Mouse (Mus musculus) limb, embryonic 14.5 days (tissue): ENCODE measurements around the gene Ccdc58. TPM values are rescaled to one million over a fixed set of nuclear protein-coding genes. Genes with fewer than 3 reads are reported as not detected.

ENCODE experiments used
- ATAC-seq: fragments of 200-750 bp; cut with Nextera tagmentation; 2 replicates; pipeline ENCODE4 v1.8.0; 2017; ENCODE audit warnings: low read depth, moderate number of reproducible peaks, moderate TSS enrichment; ENCODE audit not compliant: low FRiP score
- DNase-seq: peaks from one replicate; pipeline ENCODE4 v3.0.0-alpha.2; 2015; ENCODE audit warnings: low spot score
- H3K27ac ChIP-seq: fragments of 300-500 bp; sonication (generic); replicated peaks from 2 replicates; pipeline ENCODE4 v1.5.1; 2014; ENCODE audit warnings: low read depth, mild to moderate bottlenecking, low read length, moderate library complexity, mixed read lengths
- H3K27me3 ChIP-seq: fragments of 300-500 bp; sonication (generic); 2 replicates; pipeline ENCODE4 v1.6.1; 2014; ENCODE audit warnings: low read length, mixed read lengths; ENCODE audit not compliant: control insufficient read depth, insufficient read depth
- H3K36me3 ChIP-seq: fragments of 300-500 bp; sonication (generic); 2 replicates; pipeline ENCODE4 v1.6.1; 2014; ENCODE audit warnings: mild to moderate bottlenecking, low read length, moderate library complexity, mixed read lengths; ENCODE audit not compliant: control insufficient read depth, insufficient read depth
- H3K4me1 ChIP-seq: fragments of 300-500 bp; sonication (generic); 2 replicates; pipeline ENCODE4 v1.6.1; 2014; ENCODE audit warnings: antibody characterized with exemption, low read length, mixed read lengths; ENCODE audit not compliant: control insufficient read depth, insufficient read depth
- H3K4me2 ChIP-seq: fragments of 300-500 bp; sonication (generic); replicated peaks from 2 replicates; pipeline ENCODE4 v1.6.1; 2014; ENCODE audit warnings: low read depth, mild to moderate bottlenecking, low read length, moderate library complexity; ENCODE audit not compliant: severe bottlenecking
- H3K4me3 ChIP-seq: fragments of 300-500 bp; sonication (generic); replicated peaks from 2 replicates; pipeline ENCODE4 v1.5.1; 2014; ENCODE audit warnings: low read length
- H3K9ac ChIP-seq: fragments of 300-500 bp; sonication (generic); 2 replicates; pipeline ENCODE4 v1.6.1; 2014; ENCODE audit warnings: mild to moderate bottlenecking, low read depth, low read length, moderate library complexity; ENCODE audit not compliant: severe bottlenecking
- H3K9me3 ChIP-seq: fragments of 300-500 bp; sonication (generic); 2 replicates; pipeline ENCODE4 v1.6.1; 2016; ENCODE audit warnings: low read length; ENCODE audit not compliant: control insufficient read depth
- POLR2A ChIP-seq: fragments of 200-500 bp; IDR thresholded peaks from 2 replicates; pipeline ENCODE4 v1.8.0; 2012; ENCODE audit warnings: inconsistent platforms, mild to moderate bottlenecking, moderate library complexity, borderline replicate concordance; ENCODE audit not compliant: insufficient read depth, insufficient read length; ENCODE audit errors: extremely low read depth
- WGBS: fragments of 180-500 bp; shearing (Covaris S2); extraction: QIAGEN DNeasy Blood & Tissue Kit; methylation state at CpG from one replicate; pipeline ENCODE4 v1.1.7; 2014; 5-methylcytosine and 5-hydroxymethylcytosine counted together
- polyA plus RNA-seq, 2 experiments: library from polyadenylated mRNA; depleted of rRNA in 1 of 2; stranded (reverse) in 1 of 2; unstranded in 1 of 2; fragments of >200 nt; fragmentation: Nextera tagmentation in 1 of 2; extraction: Ambion mirVana in 1 of 2; gene quantifications; 2 replicates each; pipeline versions ENCODE4 v1.2.1 to v1.2.3; 2012 to 2014

The Ccdc58 gene
- polyA plus RNA-seq, 2 experiments, result 56.2 to 70.2 TPM

DNA sequence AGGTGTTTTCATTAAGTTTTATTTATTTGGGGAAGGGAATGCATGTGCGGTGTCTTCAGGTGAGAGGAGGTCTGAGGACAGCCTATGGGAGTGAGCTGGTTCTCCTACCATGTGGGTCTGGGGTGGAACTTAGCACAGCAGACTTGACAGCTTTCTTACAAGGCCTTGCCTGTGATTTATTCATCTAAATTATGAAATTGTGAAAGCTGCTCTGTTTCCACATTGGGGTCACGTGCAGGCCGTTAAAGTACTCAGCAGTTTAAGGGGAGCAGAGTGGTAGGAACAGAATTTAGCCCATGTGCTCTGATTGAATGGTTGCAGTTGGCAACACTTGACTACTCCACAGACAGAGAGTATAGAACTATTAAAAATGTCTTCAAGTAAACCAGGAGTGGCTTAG, 8.4 kb downstream of the Ccdc58 start:
- Histone ChIP-seq H3K27ac (no peak overlapping the region), H3K4me1 (no peaks in the 10 kb centered on the region), H3K9me3 (no peaks in the 10 kb centered on the region), H3K4me2 (no peak overlapping the region), H3K36me3 (peaks cover 19% of the 10 kb centered on the region), H3K27me3 (no peaks in the 10 kb centered on the region), H3K4me3 (no peak overlapping the region), H3K9ac (no peak overlapping the region)
- no peak for TF ChIP-seq POLR2A
- DNase-seq (no peak), ATAC-seq (no peak)
- 95% methylated on average over 3 of the region's 3 CpGs for WGBS

DNA sequence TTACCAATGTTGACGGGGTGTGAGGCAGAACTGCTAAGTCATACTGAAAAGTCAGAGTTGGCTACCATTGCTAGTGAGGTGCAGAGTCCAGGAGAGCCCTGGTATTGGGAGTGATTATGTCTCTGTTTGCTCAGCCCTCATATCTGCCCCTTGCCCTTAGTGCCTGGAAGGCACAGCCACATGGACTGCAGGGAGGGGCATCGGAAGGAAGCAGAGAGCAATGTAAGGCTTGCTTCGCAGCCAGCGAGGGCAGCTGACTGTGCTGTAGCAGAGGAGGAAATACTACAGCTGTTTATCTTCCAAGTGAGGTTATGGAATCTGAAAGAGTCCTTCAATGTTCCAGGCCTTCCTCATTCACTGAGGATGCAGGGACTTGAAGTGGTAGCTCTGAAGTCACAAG, 16.4 kb downstream of the Ccdc58 start:
- Histone ChIP-seq H3K27ac (no peak overlapping the region), H3K9me3 (no peaks in the 10 kb centered on the region), H3K4me3 (no peak overlapping the region), H3K9ac (no peak overlapping the region), H3K36me3 (peaks cover 64% of the 10 kb centered on the region), H3K4me1 (no peaks in the 10 kb centered on the region), H3K4me2 (no peak overlapping the region), H3K27me3 (no peaks in the 10 kb centered on the region)
- DNase-seq, result no peak
- TF ChIP-seq POLR2A, result no peak
- ATAC-seq, result no peak
- WGBS, result 86% methylated on average over 4 of the region's 4 CpGs

DNA sequence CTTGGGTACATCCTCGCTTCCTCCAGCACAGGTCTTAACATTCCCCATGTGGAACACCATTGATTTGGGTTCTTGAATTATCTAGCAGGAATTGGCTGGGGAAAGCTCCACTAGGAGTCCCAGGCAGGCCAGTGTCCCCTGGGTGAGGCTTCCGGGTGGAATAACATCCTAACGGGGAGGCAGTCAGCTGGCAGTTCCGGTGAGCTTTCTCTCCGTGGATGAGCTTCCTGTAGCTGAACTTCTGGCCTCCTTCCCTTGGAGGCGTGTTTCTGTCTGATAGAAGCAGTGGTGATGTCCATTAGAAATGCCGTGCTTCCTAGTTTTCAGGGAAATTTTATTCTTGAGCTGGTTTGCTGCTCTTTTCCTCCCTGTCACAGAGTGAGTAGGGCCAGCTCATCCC, 17.6 kb downstream of the Ccdc58 start:
- Histone ChIP-seq H3K4me2 (no peak overlapping the region), H3K9ac (no peak overlapping the region), H3K9me3 (no peaks in the 10 kb centered on the region), H3K4me1 (no peaks in the 10 kb centered on the region), H3K27ac (no peak overlapping the region), H3K27me3 (no peaks in the 10 kb centered on the region), H3K4me3 (no peak overlapping the region), H3K36me3 (peaks cover 55% of the 10 kb centered on the region)
- ATAC-seq (no peak), DNase-seq (no peak)
- TF ChIP-seq POLR2A, result no peak
- WGBS, result 90% methylated on average over 7 of the region's 7 CpGs

DNA sequence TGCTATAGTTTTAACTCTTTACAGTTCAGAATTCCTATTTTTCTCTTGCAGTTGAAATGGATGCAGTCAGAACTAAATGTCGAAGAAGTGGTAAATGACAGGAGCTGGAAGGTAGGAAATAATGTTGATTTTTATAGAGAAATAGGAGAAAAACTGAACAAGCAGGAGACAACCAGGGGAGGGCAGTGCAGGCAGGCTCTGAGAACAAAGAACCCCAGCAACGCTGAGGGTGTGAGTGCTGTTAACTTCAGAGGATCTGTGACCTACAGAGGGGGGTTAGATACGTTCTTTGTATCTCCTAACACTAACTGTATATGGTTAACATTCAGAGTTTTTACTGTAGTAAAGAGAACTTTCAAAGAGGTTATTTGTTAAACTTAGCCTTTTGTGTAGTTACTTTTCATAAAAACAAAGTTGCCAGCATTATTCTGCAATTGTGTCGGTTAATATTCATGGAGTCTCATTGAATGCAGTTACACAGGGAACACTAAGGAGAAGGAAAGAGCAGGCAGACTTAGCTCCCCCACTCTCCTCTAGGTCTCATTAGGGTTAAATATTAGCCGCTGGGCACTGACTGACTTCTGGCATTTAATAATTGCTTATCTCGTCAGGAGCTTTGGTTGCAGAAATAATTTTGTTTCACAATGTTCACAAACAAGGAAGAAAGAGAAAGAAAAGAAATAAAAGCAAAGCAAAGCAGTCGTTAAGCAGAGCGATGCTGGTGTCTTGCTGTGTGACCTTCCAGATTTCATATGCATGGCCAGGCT, 18.5 kb downstream of the Ccdc58 start:
- Histone ChIP-seq H3K36me3 (peaks cover 47% of the 10 kb centered on the region), H3K4me1 (no peaks in the 10 kb centered on the region), H3K9ac (no peak overlapping the region), H3K4me2 (no peak overlapping the region), H3K4me3 (no peak overlapping the region), H3K27ac (no peak overlapping the region), H3K9me3 (no peaks in the 10 kb centered on the region), H3K27me3 (no peaks in the 10 kb centered on the region)
- no peak for DNase-seq
- WGBS, result 60% methylated on average over 8 of the region's 8 CpGs
- no peak for TF ChIP-seq POLR2A
- no peak for ATAC-seq

DNA sequence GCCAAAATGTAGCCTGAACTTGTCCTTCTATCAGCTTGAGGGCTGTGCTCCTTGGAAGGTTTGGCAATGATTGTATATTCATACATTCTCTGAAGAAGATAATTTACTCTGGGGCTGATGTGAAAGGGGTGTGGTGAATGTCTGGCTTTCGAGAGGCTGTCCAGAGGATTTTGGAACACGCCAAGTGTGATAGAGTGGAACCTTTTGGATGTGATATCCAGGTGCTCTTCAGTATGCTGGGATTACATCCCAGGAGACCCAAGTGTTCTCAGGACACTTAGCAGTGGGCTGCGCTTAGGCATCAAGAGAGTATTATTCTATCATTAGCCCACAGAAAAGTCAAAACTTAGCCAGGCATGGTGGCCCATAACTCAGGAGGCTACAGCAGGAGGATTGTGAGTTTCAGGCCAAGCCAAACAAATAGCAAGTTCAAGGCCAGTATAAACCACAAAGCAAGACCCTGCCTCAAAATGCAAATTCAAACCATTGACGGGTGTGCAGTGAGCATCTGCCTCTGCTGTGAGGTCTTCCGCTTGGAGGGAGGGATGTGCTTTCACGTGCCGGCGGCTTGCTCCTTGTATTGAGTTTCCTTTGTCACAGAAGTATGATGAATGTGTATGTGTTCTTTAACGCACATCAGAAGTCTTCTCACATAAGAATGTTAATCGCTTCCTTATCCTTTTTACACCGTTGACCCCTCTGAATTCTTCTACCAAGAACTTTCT, 19.5 kb downstream of the Ccdc58 start:
- Histone ChIP-seq H3K4me2 (no peak overlapping the region), H3K9me3 (no peaks in the 10 kb centered on the region), H3K9ac (no peak overlapping the region), H3K36me3 (peaks cover 39% of the 10 kb centered on the region), H3K4me3 (no peak overlapping the region), H3K4me1 (no peaks in the 10 kb centered on the region), H3K27ac (no peak overlapping the region), H3K27me3 (no peaks in the 10 kb centered on the region)
- ATAC-seq (no peak), DNase-seq (no peak)
- no peak for TF ChIP-seq POLR2A
- WGBS, result 84% methylated on average over 11 of the region's 11 CpGs
